11 mouse cellular contexts compared by ENCODE assay signal in genomic region chr12:84152352-84153190, GRCm38 (mm10). TPM values are rescaled to one million over a fixed set of nuclear protein-coding genes. Genes with fewer than 3 reads are reported as not detected.
DNase-seq lines count a peak whose midpoint lies in the region; ATAC-seq and TF ChIP-seq lines count a peak whose summit lies in the region.
"Had no signal": no experiment of that assay in that cellular context is flagged by ENCODE, and none has a peak within 500 bp of the region (broad histone marks: within the 10 kb centered on the region; RNA-seq: fewer than 3 reads in every experiment).

No protein-coding gene starts in this region.

- ATAC-seq in hindbrain, embryonic 16.5 days, result no peak
- ATAC-seq in liver, embryonic 16.5 days (ENCODE audit: low read depth), result peak; percentile 37
- ATAC-seq: Patski had no signal

- H3K4me1 ChIP-seq in hindbrain, embryonic 10.5 days (replicated peaks), result peaks cover 45% of the 10 kb centered on the region
- peaks cover 4% of the 10 kb centered on the region for H3K4me1 ChIP-seq in hindbrain, embryonic 16.5 days (ENCODE audit: control insufficient read depth, insufficient read depth, low read depth, low read length)
- peaks cover 61% of the 10 kb centered on the region for H3K4me1 ChIP-seq in liver, embryonic 16.5 days (ENCODE audit: control insufficient read depth, low read depth, low read length)

- H3K4me3 ChIP-seq in hindbrain, embryonic 10.5 days, result no peak overlapping the region
- H3K4me3 ChIP-seq in hindbrain, embryonic 16.5 days (ENCODE audit: low read length), result no peak overlapping the region
- H3K4me3 ChIP-seq in liver, embryonic 16.5 days (ENCODE audit: low read depth, low read length), result peak overlapping the region; percentile 62
- H3K4me3 ChIP-seq in gastrocnemius, adult 2 months, result no peak overlapping the region
- H3K4me3 ChIP-seq: kidney, embryonic 15.5 days; midbrain, embryonic 10.5 days had no signal

- no peaks in the 10 kb centered on the region; the same call in 1 of the 2 replicates for H3K27me3 ChIP-seq in hindbrain, embryonic 10.5 days (ENCODE audit: insufficient read depth, poor library complexity, severe bottlenecking)
- H3K27me3 ChIP-seq in hindbrain, embryonic 16.5 days (replicated peaks; ENCODE audit: control insufficient read depth, insufficient read depth, low read length), result no peaks in the 10 kb centered on the region
- no peaks in the 10 kb centered on the region for H3K27me3 ChIP-seq in liver, embryonic 16.5 days (ENCODE audit: control insufficient read depth, insufficient read depth, low read depth, low read length)
- H3K27me3 ChIP-seq: kidney, embryonic 15.5 days; Patski had no signal

- no peak overlapping the region for H3K9ac ChIP-seq in hindbrain, embryonic 16.5 days (ENCODE audit: low read depth, low read length)
- H3K9ac ChIP-seq in liver, embryonic 16.5 days (ENCODE audit: low read depth, low read length), result peak overlapping the region; percentile 66
- H3K9ac ChIP-seq: kidney, embryonic 15.5 days had no signal

- DNase-seq in adrenal gland, adult 2 months, result peak; percentile 37
- no peak for DNase-seq in adrenal gland, postnatal 10 days
- no peak for DNase-seq in hindbrain, embryonic 10.5 days (ENCODE audit: low spot score)
- DNase-seq in c-Kit-positive CD71-positive TER-119-positive erythroid progenitor cells, embryonic 14.5 days (ENCODE audit: low spot score), result peak; percentile 68
- DNase-seq in adipocyte (ENCODE audit: low spot score), result no peak
- DNase-seq in gastrocnemius, adult 2 months, result no peak

- 0 out of 2 replicates have a peak overlapping the region, but pooled peaks have one; percentile 45 for H3K27ac ChIP-seq in hindbrain, embryonic 10.5 days
- no peak overlapping the region for H3K27ac ChIP-seq in hindbrain, embryonic 16.5 days (ENCODE audit: low read depth, low read length)
- H3K27ac ChIP-seq in liver, embryonic 16.5 days (ENCODE audit: low read length), result peak overlapping the region; percentile 88
- no peak overlapping the region for H3K27ac ChIP-seq in gastrocnemius, adult 2 months
- H3K27ac ChIP-seq: kidney, embryonic 15.5 days had no signal

- no peak overlapping the region for H3K4me2 ChIP-seq in hindbrain, embryonic 16.5 days (ENCODE audit: low read length)
- peak overlapping the region; percentile 57 for H3K4me2 ChIP-seq in liver, embryonic 16.5 days (ENCODE audit: low read depth, low read length)
- H3K4me2 ChIP-seq: kidney, embryonic 15.5 days had no signal

- 78% methylated on average over 32 of the region's 32 CpGs for WGBS in hindbrain, embryonic 10.5 days
- 73% methylated on average over 32 of the region's 32 CpGs for WGBS in hindbrain, embryonic 16.5 days
- WGBS in liver, embryonic 16.5 days (ENCODE audit: insufficient replicate concordance), result 69% methylated on average over 32 of the region's 32 CpGs

- peaks cover 67% of the 10 kb centered on the region for H3K36me3 ChIP-seq in hindbrain, embryonic 10.5 days
- H3K36me3 ChIP-seq in hindbrain, embryonic 16.5 days (ENCODE audit: control insufficient read depth, insufficient read depth, low read length), result peaks cover 9% of the 10 kb centered on the region
- H3K36me3 ChIP-seq in liver, embryonic 16.5 days (ENCODE audit: control insufficient read depth, insufficient read depth), result peaks cover 44% of the 10 kb centered on the region

- no peaks in the 10 kb centered on the region for H3K9me3 ChIP-seq in hindbrain, embryonic 10.5 days
- H3K9me3 ChIP-seq in hindbrain, embryonic 16.5 days (ENCODE audit: control insufficient read depth, low read length), result no peaks in the 10 kb centered on the region
- no peaks in the 10 kb centered on the region for H3K9me3 ChIP-seq in liver, embryonic 16.5 days (replicated peaks; ENCODE audit: control insufficient read depth, low read length)
- H3K9me3 ChIP-seq: kidney, embryonic 15.5 days; midbrain, embryonic 10.5 days had no signal

- no peak for TF ChIP-seq CTCF in gastrocnemius, adult 2 months (IDR thresholded peaks at IDR 0.05)

- intact Hi-C loops in gastrocnemius, adult 2 months (cut with DNase I), result no loop called here

RNA-seq across cellular contexts. Expression of gene Pnma1, which starts 4.3 kb away (rescaled TPM):
- under 1 TPM; 0.28 to 0.43 TPM for total RNA-seq in adrenal gland, adult 2 months (2021)
- 0.15 TPM in 1 of 2 replicates, not detected in the other for polyA plus RNA-seq in adrenal gland, adult 2 months (2012; rRNA removed)
- total RNA-seq in adrenal gland, postnatal 10 days (2021), result under 1 TPM; 0.30 to 0.61 TPM
- polyA plus RNA-seq in hindbrain, embryonic 10.5 days (2016; fragmentation: Nextera tagmentation; extraction: Ambion mirVana), result 3.1 and 3.6 TPM in 2 replicates
- 4.7 and 4.8 TPM in 2 replicates for polyA plus RNA-seq in hindbrain, embryonic 16.5 days (2015; fragmentation: Nextera tagmentation; extraction: Ambion mirVana)
- 0.12 and 0.14 TPM in 2 replicates for polyA plus RNA-seq in liver, embryonic 16.5 days (2015; fragmentation: Nextera tagmentation; extraction: Ambion mirVana)
- total RNA-seq in gastrocnemius, adult 2 months (2021), result under 1 TPM; 0.10 to 0.17 TPM

RNA-seq across cellular contexts. Expression of gene Dnal1, which starts 38.4 kb away (rescaled TPM):
- 10 to 100 TPM; 15.7 to 18.6 TPM for total RNA-seq in adrenal gland, adult 2 months (2021)
- 2.6 and 3.3 TPM in 2 replicates for polyA plus RNA-seq in adrenal gland, adult 2 months (2012; rRNA removed)
- 10 to 100 TPM; 13.1 to 13.2 TPM for total RNA-seq in adrenal gland, postnatal 10 days (2021)
- polyA plus RNA-seq in hindbrain, embryonic 10.5 days (2016; fragmentation: Nextera tagmentation; extraction: Ambion mirVana), result 4.8 and 4.9 TPM in 2 replicates
- 7.6 and 7.7 TPM in 2 replicates for polyA plus RNA-seq in hindbrain, embryonic 16.5 days (2015; fragmentation: Nextera tagmentation; extraction: Ambion mirVana)
- 0.33 and 0.42 TPM in 2 replicates for polyA plus RNA-seq in liver, embryonic 16.5 days (2015; fragmentation: Nextera tagmentation; extraction: Ambion mirVana)
- total RNA-seq in gastrocnemius, adult 2 months (2021), result 1 to 10 TPM; 9.8 to 10.0 TPM

RNA-seq across cellular contexts. Expression of gene Acot6, which starts 52.1 kb away (rescaled TPM):
- 1 to 10 TPM; 3.9 to 6.0 TPM for total RNA-seq in adrenal gland, adult 2 months (2021)
- 4.6 and 5.6 TPM in 2 replicates for polyA plus RNA-seq in adrenal gland, adult 2 months (2012; rRNA removed)
- total RNA-seq in adrenal gland, postnatal 10 days (2021), result 1 to 10 TPM; 4.8 to 5.3 TPM
- 0.77 and 0.97 TPM in 2 replicates for polyA plus RNA-seq in hindbrain, embryonic 10.5 days (2016; fragmentation: Nextera tagmentation; extraction: Ambion mirVana)
- polyA plus RNA-seq in hindbrain, embryonic 16.5 days (2015; fragmentation: Nextera tagmentation; extraction: Ambion mirVana), result 1.3 and 1.5 TPM in 2 replicates
- polyA plus RNA-seq in liver, embryonic 16.5 days (2015; fragmentation: Nextera tagmentation; extraction: Ambion mirVana), result 0.33 and 0.41 TPM in 2 replicates
- 1 to 10 TPM; 1.7 to 2.5 TPM for total RNA-seq in gastrocnemius, adult 2 months (2021)

Comparison
In these comparisons a context has a peak if more than half of its experiments do, and no peak if none do; other contexts are left out.
1. DNase-seq: peak in adrenal gland, adult 2 months (single experiment) and c-Kit-positive CD71-positive TER-119-positive erythroid progenitor cells, embryonic 14.5 days (single experiment); none in adrenal gland, postnatal 10 days (single experiment), hindbrain, embryonic 10.5 days (single experiment), adipocyte (single experiment) and gastrocnemius, adult 2 months (single experiment).
2. H3K27ac ChIP-seq: peak in hindbrain, embryonic 10.5 days (single experiment) and liver, embryonic 16.5 days (single experiment); none in hindbrain, embryonic 16.5 days (single experiment) and gastrocnemius, adult 2 months (single experiment).